Mouse (Mus musculus): ENCODE data around the gene Mapk11. TPM values are rescaled to one million over a fixed set of nuclear protein-coding genes. Genes with fewer than 3 reads are reported as not detected.
A peak's percentile ranks its signal among the peaks of the same experiment; 100 is the strongest.

Gene Mapk11
- total RNA-seq (2017), result 47.4 and 48.7 TPM in 2 replicates

DNA sequence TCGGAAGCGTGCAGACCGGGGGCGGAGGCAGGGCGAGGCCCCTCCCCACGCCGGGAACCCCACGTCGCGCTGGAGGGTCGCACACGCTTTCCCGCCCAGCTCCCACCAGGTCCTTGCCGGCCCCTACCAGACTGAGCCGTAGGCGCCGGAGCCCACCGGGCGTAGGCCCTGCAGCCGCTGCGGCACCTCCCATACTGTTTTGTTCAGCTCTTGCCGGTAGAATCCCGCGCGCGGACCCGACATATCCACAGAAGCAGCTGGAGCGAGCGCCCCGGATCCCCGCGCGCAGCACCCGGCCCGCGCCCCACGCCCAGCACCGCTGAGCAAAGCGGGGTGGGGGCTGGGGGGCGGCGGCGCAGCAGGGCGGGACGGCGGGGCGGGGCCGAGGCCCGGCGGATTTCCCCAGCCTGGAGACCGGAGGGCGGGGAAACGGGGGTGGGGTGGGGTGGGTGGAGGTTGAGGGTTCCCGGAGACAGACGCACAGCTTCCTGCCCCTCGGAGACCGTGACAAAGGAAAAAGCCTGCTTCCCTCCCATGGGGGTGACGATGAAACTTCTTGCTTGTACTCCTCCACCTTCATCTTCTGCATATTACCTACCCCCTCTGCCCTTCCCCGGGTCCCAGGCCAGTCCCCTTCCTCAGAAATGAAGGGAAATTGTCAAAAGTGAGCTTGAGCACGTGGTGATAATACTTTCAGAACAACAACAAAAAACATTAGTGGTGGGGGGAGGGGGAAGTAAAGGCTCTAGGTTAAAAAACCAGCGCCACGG lies at the start of gene Mapk11:
Gene Mapk11, minus strand, starts transcription at position 358 of the 770 bp plus-strand sequence.
- 0 out of 2 replicates have a peak, but pooled peaks have one; percentile 7 for ATAC-seq (ENCODE audit: extremely low read depth, insufficient number of reproducible peaks, low FRiP score, poor library complexity, severe bottlenecking)

GRCm38 (mm10) chr15:89197056-89197455 lies 47.6 kb upstream of the Mapk11 start:
- ATAC-seq (ENCODE audit: extremely low read depth, insufficient number of reproducible peaks, low FRiP score, poor library complexity, severe bottlenecking), result no peak

DNA sequence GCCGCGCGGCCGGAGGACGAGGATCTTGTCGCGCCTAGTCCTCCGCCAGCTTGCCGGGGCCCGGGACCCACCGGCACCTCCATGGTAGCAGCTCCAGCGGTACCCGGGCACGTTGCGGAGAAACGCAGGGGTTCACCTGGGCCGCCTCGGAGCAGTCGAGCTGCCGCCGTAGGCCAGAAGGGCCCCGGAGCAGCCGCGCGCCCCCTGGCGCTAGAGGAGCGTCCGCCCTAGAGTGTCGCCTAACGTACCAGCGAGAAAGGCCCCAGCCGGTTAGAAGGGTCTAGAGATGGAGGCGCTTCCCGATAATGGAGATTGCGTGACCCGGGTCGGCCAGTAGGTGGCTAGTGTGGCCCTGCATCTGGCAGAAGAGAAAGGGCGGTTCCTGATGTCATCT lies 46.9 kb upstream of the Mapk11 start, which contains the start of gene Dennd6b:
Gene Dennd6b, minus strand, starts transcription at position 184 of the 394 bp plus-strand sequence.
- ATAC-seq (ENCODE audit: extremely low read depth, insufficient number of reproducible peaks, low FRiP score, poor library complexity, severe bottlenecking), result peak; percentile 99

DNA sequence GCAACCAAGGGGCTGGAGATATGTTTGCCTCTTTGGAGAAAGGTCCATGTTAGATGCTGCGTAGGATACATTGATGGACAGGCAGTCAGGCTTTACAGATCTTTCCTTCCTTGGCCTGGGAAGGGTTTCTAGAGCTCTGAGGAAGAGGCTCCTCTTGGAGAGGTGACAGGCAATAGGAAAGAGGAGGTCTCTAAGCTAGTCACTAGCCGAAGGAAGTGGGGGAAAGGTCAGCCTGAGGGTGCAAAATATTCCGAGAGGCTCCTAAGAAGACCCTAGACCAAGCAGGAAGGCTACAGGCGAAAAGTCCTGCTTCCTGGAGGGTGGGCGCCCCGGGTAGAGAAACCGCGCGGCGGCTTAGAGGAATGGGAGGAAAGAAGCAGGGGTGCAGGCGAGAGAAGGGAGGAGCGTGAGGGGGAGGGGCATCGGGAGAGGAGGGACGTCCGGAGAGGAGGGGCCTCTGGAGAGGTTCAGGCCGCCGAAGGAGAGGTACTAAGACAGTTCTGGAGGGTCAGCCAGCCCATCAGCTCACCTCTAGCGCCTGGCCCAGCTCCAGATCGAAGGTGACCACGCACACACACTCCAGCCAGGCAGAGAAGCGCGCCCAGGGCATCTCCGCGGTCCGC lies 46.4 kb upstream of the Mapk11 start:
- ATAC-seq (ENCODE audit: extremely low read depth, insufficient number of reproducible peaks, low FRiP score, poor library complexity, severe bottlenecking), result peak; percentile 68; the same call in 1 of the 2 replicates

DNA sequence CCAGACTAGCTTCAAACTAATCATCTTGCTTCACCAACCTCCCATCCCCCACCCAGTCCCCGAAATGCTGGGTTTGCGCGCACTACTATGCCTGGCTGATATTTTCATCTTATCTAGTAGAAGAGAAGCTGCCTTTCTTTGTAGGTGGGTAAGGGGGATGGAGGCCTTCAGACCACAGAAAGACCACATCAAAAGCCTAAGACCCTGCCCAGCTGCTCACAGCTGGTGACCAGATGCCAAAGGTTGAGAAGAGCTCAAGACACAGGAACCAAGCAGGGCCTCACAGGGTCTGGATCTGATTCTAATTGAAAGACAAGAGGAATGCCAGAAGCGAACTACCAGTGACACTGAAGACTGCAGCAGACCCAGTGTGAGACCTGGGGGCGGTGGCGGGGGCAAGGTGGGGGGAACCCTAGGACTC lies 45.8 kb upstream of the Mapk11 start:
- no peak for ATAC-seq (ENCODE audit: extremely low read depth, insufficient number of reproducible peaks, low FRiP score, poor library complexity, severe bottlenecking)

DNA sequence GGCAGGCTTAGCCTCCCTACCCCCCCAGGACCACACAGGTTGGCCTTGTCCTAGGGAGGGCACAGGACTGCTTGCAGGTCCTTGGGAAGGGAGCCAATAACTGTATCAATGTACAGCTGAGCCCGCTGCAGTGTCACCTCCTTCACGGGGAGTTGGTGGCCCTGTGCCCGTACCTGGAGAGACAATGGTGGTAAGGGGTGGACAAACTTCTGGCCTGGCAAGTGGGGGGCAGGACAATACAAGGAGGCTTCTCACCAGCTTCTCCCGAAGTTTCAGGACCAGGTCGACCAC lies 35.5 kb upstream of the Mapk11 start:
- no peak for ATAC-seq (ENCODE audit: extremely low read depth, insufficient number of reproducible peaks, low FRiP score, poor library complexity, severe bottlenecking)

DNA sequence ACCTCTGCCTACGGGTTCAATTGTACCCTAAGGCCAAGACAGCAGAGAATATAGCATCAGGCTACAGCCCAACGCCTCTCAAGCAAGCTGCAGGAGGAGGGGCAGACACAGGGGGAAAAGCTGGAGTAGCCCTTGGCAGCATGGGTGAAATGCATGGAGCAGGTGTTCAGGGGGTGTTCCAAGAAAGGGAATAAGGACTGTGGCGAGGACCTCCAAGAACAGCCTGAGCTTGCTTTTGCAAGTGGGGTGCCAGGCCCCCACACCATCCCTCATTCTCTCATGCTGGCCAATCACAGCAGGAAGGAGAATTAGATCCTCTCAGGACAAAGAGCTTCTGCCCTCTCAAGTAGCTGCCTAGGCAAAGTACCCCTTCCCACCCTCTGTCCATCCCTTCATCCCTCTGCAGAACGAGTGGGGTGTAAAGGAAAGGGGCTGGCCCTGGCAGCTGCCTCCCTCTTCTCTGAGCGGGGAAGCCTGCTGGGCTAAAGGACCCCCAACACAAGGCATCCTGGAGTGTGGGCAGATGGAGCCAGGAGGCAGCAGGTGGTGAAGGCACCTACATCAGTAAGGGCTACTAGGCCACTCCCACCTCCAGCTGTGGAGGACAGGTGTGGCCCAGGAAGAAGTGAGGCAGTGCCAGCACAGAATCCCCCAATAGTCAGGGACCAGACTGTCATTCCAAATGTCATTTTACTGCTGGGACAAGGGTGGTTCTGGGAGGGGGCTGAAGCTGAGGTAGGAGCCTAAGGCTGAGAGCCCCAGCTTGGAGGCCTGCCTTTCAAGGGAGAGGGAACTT lies 34.9 kb upstream of the Mapk11 start:
- no peak for ATAC-seq (ENCODE audit: extremely low read depth, insufficient number of reproducible peaks, low FRiP score, poor library complexity, severe bottlenecking)

DNA sequence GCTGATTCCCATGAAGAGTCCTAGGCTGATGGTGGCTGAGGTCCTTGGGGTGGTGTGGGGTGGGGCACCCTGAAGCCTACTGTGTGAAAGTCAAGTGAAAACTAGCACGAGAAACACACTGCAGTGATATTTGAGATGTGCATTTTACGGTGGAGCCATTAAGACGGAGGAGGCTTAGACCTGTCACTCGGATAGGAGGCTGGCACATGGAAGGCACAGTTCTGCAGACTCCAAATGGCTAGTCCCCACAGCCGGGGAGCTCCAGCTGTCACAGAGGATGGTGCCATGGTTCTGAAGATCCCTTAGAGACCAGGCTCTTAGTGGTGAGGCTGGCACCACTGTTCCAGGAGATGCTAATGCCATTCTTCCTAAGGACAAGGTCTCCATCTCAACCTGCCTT lies 33.4 kb upstream of the Mapk11 start:
- ATAC-seq (ENCODE audit: extremely low read depth, insufficient number of reproducible peaks, low FRiP score, poor library complexity, severe bottlenecking), result no peak

GRCm38 (mm10) chr15:89182328-89182741 lies 32.9 kb upstream of the Mapk11 start:
- ATAC-seq (ENCODE audit: extremely low read depth, insufficient number of reproducible peaks, low FRiP score, poor library complexity, severe bottlenecking), result no peak

- ATAC-seq (ENCODE audit: extremely low read depth, insufficient number of reproducible peaks, low FRiP score, poor library complexity, severe bottlenecking), result no peak
Measured at GRCm38 (mm10) chr15:89181561-89182270, 32.3 kb upstream of the Mapk11 start.

DNA sequence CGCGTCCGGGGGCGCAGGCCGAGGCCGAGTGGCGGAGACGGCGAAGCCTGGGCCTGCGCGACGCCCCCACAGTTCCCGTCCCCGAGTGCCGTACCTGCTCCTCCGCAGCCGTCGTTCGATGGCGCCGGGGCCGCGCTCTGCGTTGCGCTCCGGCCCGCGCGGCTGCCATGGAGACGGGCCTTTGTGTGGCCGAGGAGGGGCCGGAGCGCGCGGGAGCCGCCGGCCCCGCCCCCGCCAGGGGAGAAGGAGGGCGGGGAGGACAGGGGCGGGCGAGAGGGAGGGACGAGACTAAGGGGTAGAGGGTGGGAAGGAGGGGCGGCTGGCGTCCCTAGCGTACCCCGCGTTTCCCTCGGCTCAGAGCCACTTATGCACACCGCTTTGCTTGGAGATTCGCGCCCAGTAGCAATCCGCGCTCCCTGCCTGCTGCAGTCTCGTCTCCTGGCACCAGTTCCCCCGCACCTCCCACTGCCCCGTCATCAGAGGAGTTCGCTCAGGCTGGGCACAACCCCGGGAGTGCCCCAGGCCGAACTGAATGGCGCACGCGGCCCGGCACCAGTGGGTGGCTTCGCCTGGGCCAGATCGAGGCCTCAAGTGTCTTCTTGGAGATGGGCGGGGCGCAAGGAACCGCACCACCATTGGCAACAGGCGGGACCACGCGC lies 31.3 kb upstream of the Mapk11 start, which contains the start of gene Plxnb2:
Gene Plxnb2, minus strand, starts transcription at position 218 of the 659 bp plus-strand sequence.
- ATAC-seq (ENCODE audit: extremely low read depth, insufficient number of reproducible peaks, low FRiP score, poor library complexity, severe bottlenecking), result peak; percentile 14; the same call in 1 of the 2 replicates

DNA sequence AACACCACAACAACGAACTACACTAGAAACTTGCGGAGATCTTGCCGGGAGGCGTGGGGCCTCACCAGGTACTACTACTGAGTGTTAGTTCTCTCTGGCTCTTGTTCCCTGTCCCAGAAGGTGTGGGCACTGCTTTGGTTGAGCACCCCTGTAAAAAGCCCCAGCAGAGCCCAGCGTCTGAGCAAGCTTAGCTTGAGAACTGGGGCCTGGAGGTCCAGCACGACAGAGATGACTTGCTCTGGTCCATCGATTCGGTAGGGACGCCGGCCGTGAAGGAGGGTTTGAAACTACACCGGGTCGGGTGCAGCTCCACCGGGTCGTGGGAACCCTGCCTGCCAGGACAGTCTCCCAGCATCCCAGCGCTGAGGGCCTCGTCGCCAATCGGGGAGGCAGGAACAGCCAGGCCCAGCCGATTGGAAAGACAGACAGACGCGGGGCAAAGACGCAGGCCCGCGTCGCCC lies 30.7 kb upstream of the Mapk11 start:
- ATAC-seq (ENCODE audit: extremely low read depth, insufficient number of reproducible peaks, low FRiP score, poor library complexity, severe bottlenecking), result no peak

GRCm38 (mm10) chr15:89179630-89179964 lies 30.2 kb upstream of the Mapk11 start:
- no peak for ATAC-seq (ENCODE audit: extremely low read depth, insufficient number of reproducible peaks, low FRiP score, poor library complexity, severe bottlenecking)

DNA sequence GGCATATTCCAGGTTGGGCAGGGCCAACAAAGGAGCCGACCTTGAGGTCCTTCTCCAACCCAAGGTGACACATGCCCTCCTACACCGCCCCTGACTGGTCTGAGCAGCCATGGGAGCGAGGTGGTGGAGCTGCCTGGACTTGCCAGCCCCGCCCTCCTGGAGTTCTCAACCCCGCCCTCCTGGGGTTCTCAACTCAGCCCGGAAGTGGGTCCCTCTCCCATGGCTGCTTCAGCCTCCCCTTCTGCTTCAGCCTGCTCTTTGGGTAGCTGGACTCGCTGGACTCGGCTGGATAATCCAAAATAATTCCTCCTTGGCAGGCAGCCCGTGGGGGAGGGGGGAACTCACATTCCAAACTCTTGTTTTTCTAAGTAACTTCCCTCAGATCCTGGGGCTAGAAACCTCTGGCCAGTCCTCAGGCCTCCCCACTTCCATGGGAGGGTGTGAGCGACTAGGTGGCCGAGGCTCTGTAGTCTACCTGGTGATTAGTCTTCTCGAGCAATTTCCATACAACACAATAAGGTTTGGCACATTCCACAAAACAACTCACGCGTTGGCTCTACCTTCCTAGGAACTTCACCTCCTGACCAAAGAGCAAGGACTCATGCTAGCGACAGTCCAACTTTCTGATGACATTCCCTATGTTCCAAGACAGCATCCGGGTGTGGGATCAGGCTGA lies 29.7 kb upstream of the Mapk11 start:
- no peak for ATAC-seq (ENCODE audit: extremely low read depth, insufficient number of reproducible peaks, low FRiP score, poor library complexity, severe bottlenecking)

GRCm38 (mm10) chr15:89178260-89178860 lies 28.9 kb upstream of the Mapk11 start:
- ATAC-seq (ENCODE audit: extremely low read depth, insufficient number of reproducible peaks, low FRiP score, poor library complexity, severe bottlenecking), result no peak

- ATAC-seq (ENCODE audit: extremely low read depth, insufficient number of reproducible peaks, low FRiP score, poor library complexity, severe bottlenecking), result no peak
Measured at GRCm38 (mm10) chr15:89177576-89178259, 28.3 kb upstream of the Mapk11 start.

DNA sequence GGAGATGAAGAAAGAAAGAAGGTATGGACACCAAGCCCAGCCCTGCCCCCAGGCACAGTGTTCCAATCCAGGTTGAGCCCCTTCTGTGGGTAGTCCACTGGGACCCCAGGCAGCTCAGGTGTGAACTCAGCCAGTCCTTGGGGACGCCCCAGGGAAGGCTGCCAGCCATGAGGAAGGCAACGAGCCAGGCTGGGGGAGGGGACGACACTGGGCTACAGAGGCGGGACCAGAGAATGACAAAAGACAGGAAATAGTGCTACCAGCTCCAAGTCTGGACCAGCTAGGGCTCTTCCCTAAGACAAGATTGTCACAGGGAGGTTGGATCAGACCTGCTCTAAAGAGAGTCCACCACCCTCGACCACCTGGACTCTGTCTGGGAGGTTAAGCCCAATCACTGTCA lies 27.7 kb upstream of the Mapk11 start:
- ATAC-seq (ENCODE audit: extremely low read depth, insufficient number of reproducible peaks, low FRiP score, poor library complexity, severe bottlenecking), result no peak
